In the genomic region with DNA sequence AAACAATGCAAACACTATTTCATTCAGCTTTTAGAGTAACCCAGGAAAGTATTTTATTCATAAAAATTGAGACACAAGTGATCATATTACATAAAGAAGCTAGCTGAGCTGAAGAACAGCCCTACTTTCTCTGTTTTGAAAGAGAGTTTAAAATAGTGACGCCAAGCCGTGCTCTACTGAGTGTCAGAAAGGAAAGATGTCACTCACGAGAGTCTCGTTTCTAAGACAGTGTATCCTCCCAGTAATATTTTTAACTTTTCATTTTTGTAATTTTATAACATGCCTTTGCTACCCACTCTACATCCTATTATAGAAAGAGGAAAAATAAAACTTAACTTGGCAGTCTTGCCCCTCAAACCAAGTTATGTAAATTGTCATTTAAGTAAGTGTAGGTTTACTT, we compare ENCODE assay signal across 30 mouse cellular contexts.
"Had no signal": no experiment of that assay in that cellular context is flagged by ENCODE, and none has a peak within 500 bp of the region (broad histone marks: within the 10 kb centered on the region; RNA-seq: fewer than 3 reads in every experiment).

No protein-coding gene starts in this region.

- H3K36me3 ChIP-seq: limb, embryonic 10.5 days; limb, embryonic 12.5 days; limb, embryonic 13.5 days; limb, embryonic 15.5 days; liver, embryonic 12.5 days; liver, embryonic 13.5 days; liver, embryonic 15.5 days; lung, embryonic 15.5 days; midbrain, embryonic 10.5 days; midbrain, embryonic 12.5 days; midbrain, embryonic 13.5 days; midbrain, embryonic 15.5 days had no signal

- H3K4me3 ChIP-seq: limb, embryonic 10.5 days; limb, embryonic 12.5 days; limb, embryonic 13.5 days; limb, embryonic 15.5 days; liver, embryonic 12.5 days; liver, embryonic 13.5 days; liver, embryonic 15.5 days; lung, embryonic 15.5 days; megakaryocyte, embryonic 14.5 days; midbrain, embryonic 10.5 days; midbrain, embryonic 12.5 days; midbrain, embryonic 13.5 days; midbrain, embryonic 15.5 days; myocyte had no signal

- H3K27me3 ChIP-seq: limb, embryonic 12.5 days; limb, embryonic 13.5 days; limb, embryonic 15.5 days; liver, embryonic 12.5 days; liver, embryonic 13.5 days; liver, embryonic 15.5 days; lung, embryonic 15.5 days; megakaryocyte, embryonic 14.5 days; midbrain, embryonic 12.5 days; midbrain, embryonic 13.5 days; midbrain, embryonic 15.5 days had no signal

- H3K9ac ChIP-seq: limb, embryonic 12.5 days; limb, embryonic 13.5 days; limb, embryonic 15.5 days; liver, embryonic 12.5 days; liver, embryonic 13.5 days; liver, embryonic 14.5 days; liver, embryonic 15.5 days; liver, postnatal 0 days; lung, embryonic 14.5 days; lung, embryonic 15.5 days; midbrain, embryonic 12.5 days; midbrain, embryonic 13.5 days; midbrain, embryonic 15.5 days had no signal

- H3K27ac ChIP-seq: limb, embryonic 10.5 days; limb, embryonic 12.5 days; limb, embryonic 13.5 days; limb, embryonic 15.5 days; liver, embryonic 12.5 days; liver, embryonic 13.5 days; liver, embryonic 14.5 days; liver, embryonic 15.5 days; lung, embryonic 15.5 days; macrophage; midbrain, embryonic 10.5 days; midbrain, embryonic 12.5 days; midbrain, embryonic 13.5 days; midbrain, embryonic 15.5 days had no signal

- H3K4me2 ChIP-seq: limb, embryonic 12.5 days; limb, embryonic 13.5 days; limb, embryonic 15.5 days; liver, embryonic 12.5 days; liver, embryonic 13.5 days; liver, embryonic 15.5 days; lung, embryonic 14.5 days; lung, embryonic 15.5 days; midbrain, embryonic 11.5 days; midbrain, embryonic 12.5 days; midbrain, embryonic 13.5 days; midbrain, embryonic 15.5 days had no signal

- ATAC-seq: liver, embryonic 12.5 days; liver, postnatal 0 days; lung, postnatal 0 days; midbrain, embryonic 13.5 days; midbrain, embryonic 15.5 days; midbrain, embryonic 16.5 days had no signal

- DNase-seq: left cerebral cortex, postnatal 4 days; liver; liver, embryonic 13.5 days; liver, postnatal 0 days; lung, adult 18-20 months; lung, adult 2 months; lung, embryonic 14.5 days; lung, postnatal 10 days; lung, postnatal 14 days; lung, postnatal 36 days; lung, postnatal 4 days; midbrain, embryonic 14.5 days had no signal

- H3K4me1 ChIP-seq: limb, embryonic 10.5 days; limb, embryonic 12.5 days; limb, embryonic 13.5 days; limb, embryonic 15.5 days; liver, embryonic 12.5 days; liver, embryonic 13.5 days; liver, embryonic 15.5 days; lung, embryonic 15.5 days; megakaryocyte, embryonic 14.5 days; midbrain, embryonic 10.5 days; midbrain, embryonic 12.5 days; midbrain, embryonic 13.5 days; midbrain, embryonic 15.5 days had no signal

- H3K9me3 ChIP-seq: limb, embryonic 10.5 days; limb, embryonic 12.5 days; limb, embryonic 13.5 days; limb, embryonic 15.5 days; liver, embryonic 12.5 days; liver, embryonic 13.5 days; liver, embryonic 15.5 days; lung, embryonic 15.5 days; megakaryocyte, embryonic 14.5 days; midbrain, embryonic 10.5 days; midbrain, embryonic 12.5 days; midbrain, embryonic 13.5 days; midbrain, embryonic 15.5 days had no signal
